Mouse (Mus musculus) erythroblast, embryonic 14.5 days (primary cell): ENCODE data around the gene L3hypdh.

Experiments
- GATA1 ChIP-seq: IDR thresholded peaks from 2 replicates; pipeline ENCODE4 v1.6.1; 2012; ENCODE audit warnings: low read length, inconsistent platforms, mixed read lengths
- TAL1 ChIP-seq: IDR thresholded peaks from 3 replicates; pipeline ENCODE4 v1.6.1; 2012; ENCODE audit warnings: low read length, inconsistent platforms, mixed read lengths

GRCm38 (mm10) chr12:72041238-72041637 lies 44.0 kb downstream of the L3hypdh start:
- TF ChIP-seq GATA1 = no peak
- no peak for TF ChIP-seq TAL1
